Mouse (Mus musculus) inflammation-experienced regulatory T-cells (primary cell): ENCODE data around the gene Gzme. TPM values are rescaled to one million over a fixed set of nuclear protein-coding genes. Genes with fewer than 3 reads are reported as not detected.

Experiments used
- polyA plus RNA-seq, 2 experiments: library from polyadenylated mRNA; unstranded; fragments of 100-300 nt; shearing (Covaris generic); gene quantifications; one replicate each; pipeline ENCODE4 v1.2.1; 2017

The Gzme gene
- polyA plus RNA-seq, result under 1 TPM in 1 of 2 experiments, not detected in 1; 0.18 TPM

GRCm38 (mm10) chr14:56120525-56120924 lies at the start of gene Gzme:
TSS of gene Gzme (minus strand) at chr14:56120625.

DNA sequence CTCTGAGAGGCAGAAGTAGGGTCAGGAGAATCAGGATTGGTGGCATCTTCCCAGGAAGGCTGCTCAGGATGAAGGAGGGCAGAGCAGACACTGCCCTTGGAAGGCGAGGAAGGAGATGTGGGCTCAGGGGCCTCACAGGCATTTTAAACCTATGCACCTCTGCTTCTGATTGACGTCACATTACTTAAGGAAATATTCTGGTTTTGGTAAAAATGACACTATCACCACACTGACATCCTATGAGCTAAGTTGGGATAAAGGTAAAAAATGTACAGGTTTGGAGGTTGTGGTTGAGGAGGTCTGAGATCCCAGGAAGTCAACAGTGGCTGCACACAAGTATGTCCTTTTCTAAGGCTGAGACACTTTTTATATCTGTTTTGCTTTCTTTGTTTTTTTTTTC lies 39.1 kb upstream of the Gzme start, which contains the start of gene Gzmg:
Gzmg (minus strand) TSS at position 101 of the 400 bp plus-strand sequence.

DNA sequence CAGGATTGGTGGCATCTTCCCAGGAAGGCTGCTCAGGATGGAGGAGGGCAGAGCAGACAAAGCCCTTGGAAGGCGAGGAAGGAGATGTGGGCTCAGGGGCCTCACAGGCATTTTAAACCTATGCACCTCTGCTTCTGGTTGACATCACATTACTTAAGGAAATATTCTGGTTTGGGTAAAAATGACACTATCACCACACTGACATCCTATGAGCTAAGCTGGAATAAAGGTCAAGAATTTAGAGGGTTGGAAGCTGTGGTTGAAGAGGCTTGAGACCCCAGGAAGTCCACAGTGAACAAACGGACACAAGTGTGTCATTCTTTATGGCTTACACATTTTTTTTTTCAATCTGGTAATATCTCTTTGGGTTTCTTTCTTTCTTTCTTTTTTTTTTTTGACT lies 12.1 kb upstream of the Gzme start, which contains the start of gene Gzmd:
Gzmd (minus strand) TSS at position 101 of the 400 bp plus-strand sequence.

GRCm38 (mm10) chr14:56102386-56102785 lies 18.0 kb downstream of the Gzme start, which contains the start of gene Ctsg:
TSS of gene Ctsg (minus strand) at chr14:56102574.

DNA sequence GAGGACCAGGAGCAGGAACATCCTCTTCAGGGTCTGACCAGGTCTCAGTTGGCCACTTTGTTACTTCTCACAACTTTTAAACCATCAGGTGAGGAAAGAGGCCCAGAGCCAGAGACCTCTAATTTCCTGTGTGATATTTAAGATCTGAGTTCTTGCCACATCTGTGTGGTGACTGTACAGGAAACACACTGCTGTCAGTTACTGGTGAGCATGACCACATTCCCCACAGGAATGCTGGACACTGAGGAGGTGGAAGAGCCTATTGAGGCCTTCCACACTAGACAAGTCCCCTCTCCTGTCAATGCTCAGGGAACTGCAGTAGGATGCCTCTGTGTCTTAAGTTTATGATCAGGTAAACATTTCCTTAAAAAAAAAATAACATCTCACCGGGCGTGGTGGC lies 35.3 kb downstream of the Gzme start, which contains the start of gene Mcpt8:
Mcpt8 (minus strand) TSS at position 107 of the 400 bp plus-strand sequence.

Other genes starting within 250 kb of the Gzme start
- gene Cbln3, start 236.2 kb downstream of the Gzme start, polyA plus RNA-seq, result under 1 TPM; 0.33 to 0.48 TPM
- 10 to 100 TPM; 67.6 to 78.9 TPM for gene Khnyn, start 235.7 kb downstream of the Gzme start, polyA plus RNA-seq
- gene Sdr39u1, start 220.3 kb downstream of the Gzme start, polyA plus RNA-seq, result 10 to 100 TPM; 72.3 to 79.5 TPM
- gene Cma1, start 175.9 kb downstream of the Gzme start, polyA plus RNA-seq, result not detected
- gene Cma2, start 169.6 kb downstream of the Gzme start, polyA plus RNA-seq, result not detected
- gene Mcpt1, start 102.7 kb downstream of the Gzme start, polyA plus RNA-seq, result not detected
- gene Mcpt9, start 90.1 kb downstream of the Gzme start, polyA plus RNA-seq, result under 1 TPM in 1 of 2 experiments, not detected in 1; 0.32 TPM
- gene Mcpt2, start 78.6 kb downstream of the Gzme start, polyA plus RNA-seq, result not detected
- gene Mcpt4, start 58.3 kb downstream of the Gzme start, polyA plus RNA-seq, result not detected
- gene Mcpt8, start 35.4 kb downstream of the Gzme start, polyA plus RNA-seq, result under 1 TPM; 0.19 to 0.58 TPM
- gene Ctsg, start 18.1 kb downstream of the Gzme start, polyA plus RNA-seq, result under 1 TPM in 1 of 2 experiments, not detected in 1; 0.54 TPM
- under 1 TPM in 1 of 2 experiments, not detected in 1; 0.29 TPM for gene Gzmd, start 12.0 kb upstream of the Gzme start, polyA plus RNA-seq
- not detected for gene Gzmg, start 39.0 kb upstream of the Gzme start, polyA plus RNA-seq
- gene Gzmn, start 54.0 kb upstream of the Gzme start, polyA plus RNA-seq, result not detected
- not detected for gene Gzmf, start 90.8 kb upstream of the Gzme start, polyA plus RNA-seq
- 1 to 10 TPM; 4.9 to 7.4 TPM for gene Gzmc, start 114.0 kb upstream of the Gzme start, polyA plus RNA-seq
- gene Gzmb, start 141.6 kb upstream of the Gzme start, polyA plus RNA-seq, result 10 to 100 TPM in 1 of 2 experiments, 1 to 10 TPM in 1; 4.9 to 17.7 TPM
- under 1 TPM; 0.24 to 0.33 TPM for gene Atp12a, start 244.4 kb upstream of the Gzme start, polyA plus RNA-seq